Mouse (Mus musculus) thymus, postnatal 36 days (tissue): ENCODE data around the gene Uncx.

Experiments used
- DNase-seq, 2 experiments: peaks; one replicate each; pipeline ENCODE4 v3.0.0; 2022; ENCODE audit warnings: mixed read lengths in 2 of 2

Uncx gene

GRCm38 (mm10) chr5:139543214-139543613 is at the start of gene Uncx:
Gene Uncx, plus strand, starts transcription at chr5:139543494.
- no peak for DNase-seq

GRCm38 (mm10) chr5:139493690-139494089 is 49.6 kb upstream of the Uncx start:
- DNase-seq: no peak

- no peak for DNase-seq
Measured at GRCm38 (mm10) chr5:139495019-139495669, 48.1 kb upstream of the Uncx start.

DNA sequence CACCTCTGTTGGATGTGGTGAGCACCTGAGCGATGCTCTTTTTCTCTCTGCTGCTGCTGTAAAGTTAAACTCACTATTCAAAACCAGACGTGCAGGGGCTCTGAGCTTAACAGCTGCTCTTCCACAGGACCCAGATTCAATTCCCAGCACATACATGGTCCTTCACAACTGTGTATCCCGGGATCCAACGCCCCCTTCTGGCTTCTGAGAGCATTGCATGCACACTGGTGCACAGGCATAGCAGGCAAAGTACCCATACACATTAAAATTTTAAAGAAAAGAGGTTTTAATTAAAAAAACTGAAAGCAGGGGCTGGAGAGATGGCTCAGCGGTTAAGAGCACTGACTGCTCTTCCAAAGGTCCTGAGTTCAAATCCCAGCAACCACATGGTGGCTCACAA is 46.4 kb upstream of the Uncx start:
- DNase-seq: no peak

DNA sequence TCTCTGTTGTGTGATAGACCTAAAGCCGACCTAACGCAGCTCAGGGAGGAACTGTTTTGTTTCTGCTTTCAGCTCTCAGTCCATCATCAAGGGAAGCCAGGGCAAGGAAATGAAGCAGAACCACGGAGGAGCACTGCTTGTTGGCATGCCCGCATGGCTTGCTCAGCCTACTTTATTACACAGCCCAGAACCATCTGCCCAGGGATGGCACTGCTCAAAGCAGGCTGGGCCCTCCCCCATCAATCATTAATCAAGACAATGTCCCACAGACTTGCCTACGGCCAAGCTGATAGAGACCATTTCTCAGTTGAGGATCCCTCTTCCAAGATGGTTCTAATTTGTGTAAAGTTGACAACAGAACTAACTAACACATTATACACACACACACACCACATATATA is 44.5 kb upstream of the Uncx start:
- DNase-seq: no peak

- no peak for DNase-seq
Measured at GRCm38 (mm10) chr5:139502281-139502680, 41.0 kb upstream of the Uncx start.

DNA sequence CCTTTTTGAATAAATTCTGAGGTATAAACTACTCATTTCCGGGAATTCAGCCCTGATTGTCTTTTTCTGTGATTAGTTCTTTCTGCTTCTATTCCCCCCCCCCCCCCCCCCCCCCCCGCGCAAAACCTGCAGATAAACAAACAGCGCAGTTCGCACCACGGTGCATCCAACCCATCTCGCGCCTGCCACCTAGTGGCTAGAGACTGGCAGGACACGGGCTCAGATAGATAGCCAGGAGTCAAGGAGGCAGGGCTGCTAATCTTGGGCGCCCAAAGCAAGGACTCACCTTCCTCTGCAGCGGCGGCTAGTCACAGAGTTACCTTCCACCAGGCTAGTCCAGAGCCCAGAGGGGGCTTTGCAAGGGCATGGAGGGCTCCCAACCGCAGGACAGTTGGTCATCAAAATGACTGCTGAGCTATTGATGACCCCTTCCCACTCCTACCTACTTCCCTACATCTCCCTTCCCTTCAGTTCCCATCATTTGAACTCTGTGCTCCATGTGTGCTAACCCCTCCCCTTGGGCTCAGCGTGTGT is 38.2 kb upstream of the Uncx start:
- peak; percentile 69 to 71 for DNase-seq

DNA sequence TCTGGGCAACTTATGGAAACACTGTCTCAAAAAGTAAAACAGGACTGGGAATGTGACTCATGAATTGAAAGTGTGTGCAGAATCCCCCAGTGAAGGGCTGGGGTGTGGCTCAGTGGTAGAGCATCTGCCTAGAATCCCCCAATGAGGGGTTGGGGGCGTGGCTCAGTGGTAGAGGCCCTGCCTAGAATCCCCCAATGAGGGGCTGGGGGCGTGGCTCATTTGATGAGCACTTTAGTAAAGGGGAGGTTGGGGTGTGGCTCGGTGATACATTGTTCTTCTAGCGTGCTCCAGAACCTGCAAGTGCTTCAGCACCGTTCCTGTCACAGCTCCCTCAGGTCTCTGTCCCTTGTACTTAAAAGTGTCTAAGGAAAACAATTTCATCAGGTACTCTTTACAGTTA is 37.1 kb upstream of the Uncx start:
- no peak for DNase-seq

DNA sequence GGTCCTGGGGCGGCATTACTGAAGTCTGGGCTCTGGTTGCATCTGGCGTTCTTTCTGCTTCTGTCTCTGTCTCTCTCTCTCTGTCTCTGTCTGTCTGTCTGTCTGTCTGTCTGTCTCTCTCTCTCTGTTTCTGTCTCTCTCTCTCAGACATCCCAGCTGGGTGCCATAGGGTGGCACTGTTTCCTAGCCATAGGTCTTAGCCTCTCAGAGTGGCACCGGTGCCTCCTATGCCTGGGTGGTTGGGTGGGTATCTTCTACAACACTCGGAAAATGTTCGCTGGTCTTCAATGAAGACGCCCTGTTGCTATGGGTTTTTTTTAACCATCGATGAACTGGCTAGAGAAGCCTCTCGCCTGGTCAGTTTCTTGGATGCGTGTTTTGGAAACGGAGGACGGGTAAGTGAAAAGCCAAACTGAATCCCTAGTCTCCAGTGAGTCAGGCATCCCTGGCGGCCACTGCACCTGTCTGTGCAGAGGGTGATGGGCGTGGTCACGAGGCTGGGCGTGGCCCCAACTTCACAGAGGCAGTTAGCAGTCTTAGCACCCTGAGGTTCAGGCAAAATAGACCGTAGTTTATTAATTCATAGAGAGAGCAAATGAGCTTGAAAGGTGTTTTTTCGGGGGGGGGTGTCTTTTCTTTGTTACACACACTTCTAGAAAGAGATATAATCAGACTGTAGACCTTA is 32.5 kb upstream of the Uncx start:
- DNase-seq: peak; percentile 20 to 40

GRCm38 (mm10) chr5:139512201-139512600 is 31.1 kb upstream of the Uncx start:
- DNase-seq: no peak

GRCm38 (mm10) chr5:139516281-139516680 is 27.0 kb upstream of the Uncx start:
- no peak for DNase-seq

- DNase-seq: no peak
Measured at GRCm38 (mm10) chr5:139520069-139520834, 23.0 kb upstream of the Uncx start.

GRCm38 (mm10) chr5:139521987-139522386 is 21.3 kb upstream of the Uncx start:
- DNase-seq: no peak

- no peak for DNase-seq
Measured at GRCm38 (mm10) chr5:139528851-139529250, 14.4 kb upstream of the Uncx start.

DNA sequence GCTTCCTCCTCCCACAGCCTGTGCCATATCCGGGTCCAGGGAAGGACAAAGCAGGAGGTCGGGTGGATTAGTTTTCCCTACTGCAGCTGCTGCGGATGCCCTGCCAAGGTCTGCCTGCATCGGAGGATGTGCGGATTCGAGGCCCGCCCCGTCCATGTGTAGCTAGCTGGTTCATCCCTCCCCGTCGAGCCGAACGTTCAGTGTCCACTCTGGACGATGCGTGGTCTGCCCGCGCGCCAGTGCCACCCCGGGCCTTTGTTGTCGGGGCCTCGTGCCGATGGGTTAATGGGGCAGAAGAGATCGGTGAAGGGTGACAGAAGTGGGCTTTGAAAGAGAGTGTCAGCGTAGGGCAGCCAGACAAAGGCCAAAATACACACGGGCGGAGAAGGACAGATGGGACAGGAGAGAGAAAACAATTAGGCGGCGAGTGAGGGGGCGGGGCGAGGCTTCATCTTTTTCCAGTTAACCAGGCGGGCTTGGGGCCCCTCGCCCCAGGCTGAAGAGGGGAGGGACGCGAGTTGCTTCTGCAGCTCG is 7.8 kb upstream of the Uncx start:
- no peak for DNase-seq

- peak; percentile 45 to 47 for DNase-seq
Measured at GRCm38 (mm10) chr5:139536211-139536910, 6.9 kb upstream of the Uncx start.

DNA sequence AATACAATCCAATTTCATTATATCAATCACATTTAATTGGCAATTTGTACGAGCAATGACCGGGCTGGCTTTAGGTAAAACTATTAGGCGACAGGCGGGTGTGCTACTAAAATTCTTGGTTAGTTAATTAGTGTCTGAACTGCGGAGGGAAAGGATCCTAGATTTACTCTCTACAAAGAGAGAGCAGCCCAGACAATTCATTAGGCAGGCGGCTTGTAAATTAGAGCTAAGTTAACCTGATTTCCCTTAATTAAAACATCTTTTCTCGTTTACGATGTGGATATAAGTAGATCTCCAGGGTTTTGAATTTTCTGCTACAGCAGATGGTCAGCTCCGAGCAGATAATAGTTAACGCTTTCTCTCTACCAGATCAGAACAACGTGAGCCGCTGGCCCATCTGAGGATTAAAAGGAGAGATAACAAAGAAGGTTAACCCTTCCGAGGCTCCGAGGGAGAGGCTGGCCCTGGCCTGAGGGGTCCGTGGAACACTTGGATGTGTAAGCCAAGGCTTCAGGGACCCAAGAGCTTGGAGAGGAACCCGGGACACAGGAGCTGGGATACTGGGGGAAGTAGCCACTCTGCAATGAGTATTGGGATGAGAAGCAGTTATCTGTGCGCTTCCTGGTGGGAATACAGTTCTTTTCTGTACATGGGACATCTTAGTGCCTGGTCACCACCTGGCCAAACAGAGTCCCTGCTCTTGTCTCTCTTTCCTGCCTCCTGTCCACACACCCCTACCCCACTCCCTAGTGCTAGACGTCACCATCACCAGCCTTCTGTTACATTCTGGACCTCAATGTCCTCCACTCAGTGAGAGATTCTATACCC is 6.2 kb upstream of the Uncx start:
- no peak for DNase-seq

GRCm38 (mm10) chr5:139537739-139538135 is 5.6 kb upstream of the Uncx start:
- no peak for DNase-seq

DNA sequence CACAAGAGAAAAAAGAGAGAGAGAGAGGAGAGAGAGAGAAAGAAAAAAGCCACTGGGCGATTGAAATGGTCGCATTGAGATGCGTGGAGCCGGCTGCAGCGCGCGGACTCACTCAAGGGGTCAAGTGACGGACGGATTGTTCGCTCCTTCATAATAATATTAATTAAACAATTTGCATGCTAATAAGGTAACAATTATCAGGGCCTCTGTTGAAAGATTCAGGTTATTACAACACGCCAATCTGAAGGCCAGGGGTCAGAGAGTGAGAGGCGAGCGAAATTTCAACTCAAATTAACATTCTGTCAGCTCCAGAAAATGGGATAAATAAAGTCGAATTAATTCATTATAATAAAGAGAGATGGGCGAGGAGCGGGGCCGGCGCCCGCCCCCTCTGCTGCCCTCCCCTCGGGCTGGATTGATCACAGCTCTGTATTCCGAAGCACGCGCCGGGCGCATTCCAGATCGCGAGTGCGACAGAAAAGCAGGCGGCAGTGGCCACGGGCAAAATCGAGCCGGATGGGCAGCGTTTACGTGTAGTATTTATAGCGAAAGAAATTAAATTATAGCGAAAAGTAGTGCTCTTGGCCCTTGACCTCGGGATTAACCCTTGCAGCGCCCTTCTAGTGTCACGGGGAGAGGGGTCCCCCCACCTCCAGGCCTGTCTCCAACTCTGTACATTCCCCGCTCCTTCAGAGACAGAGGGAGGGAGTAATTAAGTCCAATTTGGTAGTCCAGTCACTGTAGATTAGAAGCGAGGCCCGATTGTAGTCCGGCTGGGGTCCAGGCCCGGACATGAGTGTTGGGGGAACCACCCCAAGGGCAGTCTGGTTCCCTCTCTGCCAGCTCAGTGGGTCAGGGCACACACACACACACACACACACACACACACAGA is 1.9 kb upstream of the Uncx start:
- no peak for DNase-seq

DNA sequence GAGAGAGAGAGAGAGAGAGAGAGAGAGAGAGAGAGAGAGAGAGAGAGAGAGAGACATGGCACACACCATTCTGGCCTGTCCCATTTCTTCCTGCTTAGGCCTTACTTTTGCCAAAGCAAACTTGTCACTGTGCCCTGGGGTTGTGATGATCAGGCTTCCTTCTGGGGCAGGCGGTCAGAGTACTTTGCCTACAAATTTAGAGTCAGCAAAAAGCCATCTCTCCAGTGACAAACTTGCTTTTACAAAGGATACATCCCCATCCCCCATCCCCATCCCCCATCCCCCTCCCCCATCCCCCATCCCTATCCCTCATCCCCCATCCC is 1.3 kb upstream of the Uncx start:
- DNase-seq: no peak

DNA sequence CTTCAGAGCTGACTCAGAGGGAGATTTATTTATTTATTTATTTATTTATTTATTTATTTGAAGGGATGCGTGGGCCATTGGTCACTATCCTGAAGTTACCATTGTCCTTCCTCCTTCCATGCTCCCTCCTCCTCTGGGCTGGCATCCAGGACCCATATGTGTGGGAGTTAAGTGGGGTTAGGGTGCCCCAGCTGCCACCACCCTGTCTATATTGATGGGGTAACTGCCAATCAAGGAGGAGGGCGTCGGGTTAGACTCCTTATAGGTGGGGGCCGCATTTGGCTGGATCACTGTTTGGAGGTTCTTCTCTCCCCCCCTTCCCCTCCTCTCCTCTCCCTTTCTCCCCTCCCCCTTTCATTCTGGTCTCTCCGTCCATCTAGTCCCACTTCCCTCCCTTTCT is 738 bp upstream of the Uncx start:
- DNase-seq: no peak
